Mouse (Mus musculus): ENCODE measurements around the gene Irak3.
"Not testable (repeated sequence)": the region's sequence is repeated elsewhere in the genome, so short reads cannot be mapped to it uniquely, and the experiment has no call there.

Irak3 gene

GRCm38 (mm10) chr10:120164931-120165792 is 36.8 kb downstream of the Irak3 start:
- DNase-seq (ENCODE audit: low read depth in 2 of 2, low spot score in 2 of 2), result no peak

DNA sequence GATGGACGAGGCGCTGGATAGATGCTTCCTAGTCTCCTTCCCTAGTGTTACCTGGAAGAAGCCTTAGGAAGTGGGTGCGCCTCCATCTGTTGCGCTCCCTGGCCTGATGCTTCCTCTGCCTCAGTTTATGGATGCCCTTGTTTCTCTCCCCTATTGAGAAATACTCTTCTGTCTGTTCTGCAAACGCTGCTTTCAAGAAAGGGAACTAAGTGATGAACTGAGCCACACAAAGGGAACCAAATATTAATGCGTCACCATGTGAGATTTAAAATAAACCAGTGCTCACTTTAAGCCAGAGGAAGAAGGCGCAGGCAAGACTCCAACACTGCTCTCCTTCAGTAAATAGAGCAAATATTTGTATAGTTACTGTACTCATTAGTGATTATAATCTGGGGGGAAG is 38.4 kb downstream of the Irak3 start:
- no peak for DNase-seq (ENCODE audit: low read depth in 2 of 2, low spot score in 2 of 2)

GRCm38 (mm10) chr10:120162840-120163239 is 39.1 kb downstream of the Irak3 start:
- DNase-seq (ENCODE audit: low read depth in 2 of 2, low spot score in 2 of 2), result no peak

DNA sequence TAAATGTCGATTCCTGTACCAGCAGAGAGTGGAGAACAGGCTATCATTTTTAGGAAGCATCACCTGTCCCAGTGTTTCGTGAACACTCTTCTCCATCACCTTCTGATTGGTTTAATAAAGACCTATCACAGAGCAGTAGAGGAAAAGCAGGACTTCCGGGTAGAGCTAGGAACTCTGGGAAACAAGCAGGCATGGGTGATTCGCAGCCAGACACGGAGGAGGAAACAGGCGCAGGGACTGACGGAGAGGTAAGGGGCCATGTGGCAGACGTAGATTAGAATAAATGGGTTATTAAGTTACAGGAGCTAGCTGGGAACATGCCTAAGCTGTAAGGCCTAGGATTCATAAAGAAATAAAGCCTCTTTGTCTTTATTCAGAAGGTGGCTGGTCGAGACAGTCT is 41.4 kb downstream of the Irak3 start:
- DNase-seq (ENCODE audit: low read depth in 2 of 2, low spot score in 2 of 2), result no peak

- DNase-seq (ENCODE audit: low read depth in 2 of 2, low spot score in 2 of 2), result no peak
These were observed 48.0 kb downstream of the Irak3 start for GRCm38 (mm10) chr10:120153911-120154310.

DNA sequence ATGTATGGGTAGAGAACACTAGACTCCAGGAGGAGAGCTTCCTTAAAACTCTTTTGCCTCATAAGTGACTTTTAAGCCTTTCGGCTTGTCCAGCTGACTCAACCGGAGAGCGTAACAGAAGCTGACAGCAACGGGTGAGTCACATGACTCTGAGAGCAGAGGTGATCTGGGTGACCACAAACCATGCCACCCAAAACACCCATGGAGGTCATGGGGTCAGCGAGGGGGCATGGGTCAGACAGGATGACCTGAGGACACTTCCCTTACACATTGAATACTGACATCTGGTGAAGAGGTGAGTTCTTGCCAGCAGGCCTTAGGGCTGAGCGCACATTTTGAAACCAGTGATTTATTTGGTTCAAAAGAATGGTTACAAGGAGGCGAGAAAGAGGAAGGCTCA is 50.3 kb downstream of the Irak3 start:
- no peak for DNase-seq (ENCODE audit: low read depth in 2 of 2, low spot score in 2 of 2)

DNA sequence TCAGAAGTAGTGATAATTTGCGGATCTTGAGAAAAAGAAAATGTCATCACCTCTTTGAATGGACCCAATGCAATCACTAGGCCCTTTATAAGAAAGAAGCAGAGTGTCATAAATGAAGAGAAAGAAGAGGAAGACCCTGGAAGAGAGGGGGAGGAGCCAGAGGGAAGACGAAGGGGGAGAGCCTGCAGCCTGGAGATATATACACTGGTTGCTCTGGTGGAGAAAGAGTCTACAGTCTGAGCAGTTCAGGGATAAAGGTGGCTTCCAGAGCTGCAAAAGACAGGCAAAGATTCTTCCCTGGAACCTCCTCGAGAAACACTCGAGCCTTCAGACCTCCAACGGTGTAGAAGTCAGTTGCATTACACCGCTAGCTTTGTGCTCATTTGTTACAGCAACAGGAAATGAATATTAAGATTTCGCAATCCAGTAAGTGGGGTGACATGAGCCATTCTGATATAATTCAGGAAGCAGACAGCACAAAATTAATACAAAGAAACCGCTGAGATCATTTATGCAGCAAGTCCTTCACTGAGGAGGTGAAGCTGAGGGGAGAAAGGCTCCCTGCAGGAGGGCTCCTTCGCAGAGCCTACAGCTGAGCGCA is 60.9 kb downstream of the Irak3 start:
- DNase-seq (ENCODE audit: low read depth in 2 of 2, low spot score in 2 of 2), result no peak

- no peak for DNase-seq (ENCODE audit: low read depth in 2 of 2, low spot score in 2 of 2)
These were observed 61.7 kb downstream of the Irak3 start for GRCm38 (mm10) chr10:120140193-120140592.

DNA sequence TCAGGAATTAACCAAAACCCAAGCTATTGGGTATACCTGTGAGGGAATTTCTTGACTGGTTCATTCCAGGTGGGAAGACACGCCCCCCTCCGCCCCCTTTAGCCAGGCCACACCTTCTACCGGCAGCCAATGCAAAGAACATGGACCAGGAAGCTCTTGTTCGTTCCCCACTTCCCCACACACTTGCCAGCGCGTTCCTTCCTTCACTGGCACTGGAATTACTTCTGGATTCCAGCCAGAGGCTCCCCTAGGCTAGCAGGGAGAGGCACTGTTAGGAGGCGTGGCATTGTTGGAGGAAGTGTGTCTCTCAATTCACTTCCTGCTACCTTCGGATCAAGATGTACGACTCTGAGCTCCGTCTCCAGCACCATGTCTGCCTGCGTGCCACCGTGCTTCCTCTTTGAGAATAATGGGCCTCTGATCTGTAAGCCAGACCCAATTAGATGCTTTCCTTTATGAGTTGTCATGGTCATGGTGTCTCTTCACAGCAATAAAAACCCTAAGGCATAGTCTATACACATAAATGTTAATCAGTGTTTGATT is 65.8 kb downstream of the Irak3 start:
- no peak for DNase-seq (ENCODE audit: low read depth in 2 of 2, low spot score in 2 of 2)

GRCm38 (mm10) chr10:120133697-120134096 is 68.2 kb downstream of the Irak3 start:
- DNase-seq (ENCODE audit: low read depth in 2 of 2, low spot score in 2 of 2), result no peak

- DNase-seq (ENCODE audit: low read depth in 2 of 2, low spot score in 2 of 2), result peak in 1 of 2 experiments; percentile 35
These were observed 71.3 kb downstream of the Irak3 start for GRCm38 (mm10) chr10:120130621-120131020.

- DNase-seq (ENCODE audit: low read depth in 2 of 2, low spot score in 2 of 2), result no peak
These were observed 73.2 kb downstream of the Irak3 start for GRCm38 (mm10) chr10:120128601-120129277.

DNA sequence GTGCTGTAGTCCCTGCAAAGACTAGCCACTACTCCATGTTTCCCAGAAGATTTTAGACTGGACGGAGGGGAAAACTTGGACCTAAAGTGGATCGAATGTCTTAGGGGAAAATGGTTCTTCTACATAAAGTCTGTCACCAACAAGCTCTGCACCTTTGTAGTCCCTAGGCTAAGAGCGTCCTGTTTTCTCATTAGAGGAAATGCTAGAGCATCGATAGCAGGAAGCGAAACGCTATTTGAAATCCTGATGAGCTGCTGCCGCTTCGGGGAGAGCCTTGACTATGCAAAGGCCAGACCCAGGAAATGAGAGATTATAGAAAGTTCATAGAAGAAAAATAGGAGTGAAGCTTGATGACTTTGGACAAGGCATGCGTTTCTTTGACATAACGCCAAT is 76.5 kb downstream of the Irak3 start:
- no peak for DNase-seq (ENCODE audit: low read depth in 2 of 2, low spot score in 2 of 2)

DNA sequence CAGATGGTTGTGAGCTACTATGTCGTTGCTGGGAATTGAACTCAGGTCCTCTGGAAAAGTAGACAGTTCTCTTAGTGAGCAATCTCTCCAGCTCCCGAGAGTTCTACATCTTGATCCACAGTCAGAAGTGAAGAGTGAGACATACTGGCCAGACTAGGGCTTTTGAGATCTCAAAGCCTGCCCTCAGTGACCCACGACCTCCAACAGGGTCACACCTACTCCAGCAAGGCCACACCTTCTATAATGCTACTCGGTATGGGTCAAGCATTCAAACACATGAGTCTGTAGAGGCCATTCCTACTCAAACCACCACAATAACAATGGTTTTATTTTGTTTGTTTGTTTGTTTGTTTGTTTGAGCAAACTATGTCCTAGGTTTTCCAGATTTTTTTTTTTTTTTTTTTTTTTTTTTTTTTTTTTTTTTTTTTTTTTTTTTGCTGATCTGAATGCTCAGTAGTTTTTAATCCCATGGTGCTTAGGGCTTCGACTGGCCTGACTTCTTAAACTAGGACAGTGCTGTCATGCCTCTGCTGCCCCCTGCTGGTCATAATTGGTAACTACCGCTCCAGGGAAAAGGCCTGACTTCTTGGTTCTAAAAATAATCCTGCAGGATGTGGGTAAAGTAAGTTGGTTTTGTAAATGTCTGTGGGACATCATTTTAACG is 77.0 kb downstream of the Irak3 start:
- DNase-seq (ENCODE audit: low read depth in 2 of 2, low spot score in 2 of 2), result peak; percentile 77 to 83

- DNase-seq (ENCODE audit: low read depth in 2 of 2, low spot score in 2 of 2), result no peak
These were observed 78.2 kb downstream of the Irak3 start for GRCm38 (mm10) chr10:120123721-120124120.

DNA sequence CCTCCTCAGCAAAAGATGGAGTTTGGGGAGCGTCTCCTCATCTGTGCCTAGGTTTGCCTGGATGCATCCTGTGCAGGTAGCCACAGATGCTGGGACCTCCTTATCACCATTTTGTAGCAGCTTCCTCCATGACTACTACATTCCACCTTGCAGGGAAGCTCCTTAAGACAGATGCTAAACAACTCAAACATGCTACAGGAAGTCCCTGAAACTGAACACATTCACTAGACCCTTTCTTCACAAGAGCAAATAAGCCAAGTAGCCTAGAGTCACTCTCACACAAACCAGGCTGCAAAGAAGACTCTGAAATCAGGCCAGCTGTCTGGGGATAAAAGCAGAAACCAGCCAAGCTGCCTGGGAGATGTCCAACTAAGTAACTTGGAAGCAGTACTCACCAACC is 86.7 kb downstream of the Irak3 start:
- no peak for DNase-seq (ENCODE audit: low read depth in 2 of 2, low spot score in 2 of 2)

DNA sequence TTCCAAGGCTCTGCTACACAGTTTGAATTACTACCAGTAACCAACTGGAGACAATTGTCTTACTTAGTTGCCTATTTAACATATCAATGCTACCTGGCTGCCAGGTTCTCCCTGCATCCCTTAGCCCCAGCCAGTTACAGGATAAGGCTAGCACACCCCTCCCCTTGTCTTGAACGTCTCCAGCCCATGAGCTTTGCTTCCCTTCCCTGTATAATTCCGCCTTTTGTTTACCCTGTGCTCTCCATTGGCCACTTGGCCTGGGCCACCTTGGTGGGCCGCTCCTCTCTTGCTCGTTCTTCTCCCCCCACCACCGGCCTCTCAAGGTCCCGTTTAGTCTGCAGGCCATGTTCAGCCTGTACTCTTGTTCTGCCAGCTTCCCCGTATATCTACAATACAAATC is 87.4 kb downstream of the Irak3 start:
- no peak for DNase-seq (ENCODE audit: low read depth in 2 of 2, low spot score in 2 of 2)

- no peak for DNase-seq (ENCODE audit: low read depth in 2 of 2, low spot score in 2 of 2)
These were observed 88.0 kb downstream of the Irak3 start for GRCm38 (mm10) chr10:120113980-120114379.

GRCm38 (mm10) chr10:120113482-120113881 is 88.4 kb downstream of the Irak3 start:
- not testable (repeated sequence) for DNase-seq (ENCODE audit: low read depth in 2 of 2, low spot score in 2 of 2)

GRCm38 (mm10) chr10:120112507-120113396 is 89.2 kb downstream of the Irak3 start, which contains the start of gene Helb:
Helb (minus strand) TSS chr10:120112987.
- peak; percentile 99 to 100 for DNase-seq (ENCODE audit: low read depth in 2 of 2, low spot score in 2 of 2)

All from CD8-positive naive resting alpha-beta T cell, adult 2 months (primary cell).